Comparison of ENCODE assay signal across 7 mouse cellular contexts in the genomic region with DNA sequence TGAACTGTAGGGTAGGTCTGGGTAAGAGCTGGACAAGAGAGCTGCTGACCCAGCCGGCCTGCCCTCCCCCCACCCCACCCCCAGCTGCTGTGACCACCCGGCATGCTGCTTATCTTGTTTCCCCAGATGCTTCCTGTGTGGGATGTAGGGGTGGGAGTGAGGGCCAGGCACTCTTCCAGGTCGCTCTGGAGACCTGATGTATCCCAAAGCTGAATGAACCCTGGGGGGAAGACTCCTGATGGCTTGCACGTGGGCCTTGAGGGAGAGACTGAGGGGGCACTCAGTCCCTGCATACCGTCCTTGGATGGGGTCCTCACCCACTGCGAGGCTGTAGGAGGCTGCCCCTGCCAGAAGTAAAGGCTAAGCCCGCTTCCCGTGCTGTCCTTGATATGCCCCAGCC. TPM values are rescaled to one million over a fixed set of nuclear protein-coding genes. Genes with fewer than 3 reads are reported as not detected.
DNase-seq lines count a peak whose midpoint lies in the region; ATAC-seq and TF ChIP-seq lines count a peak whose summit lies in the region.

No protein-coding gene starts in this region.

- no peak for TF ChIP-seq CTCF in testis, adult 2 months (IDR thresholded peaks at IDR 0.05; ENCODE audit: control insufficient read depth, insufficient read depth, insufficient replicate concordance, low read depth, low read length)

- DNase-seq in 3T3-L1 (ENCODE audit: low read depth, low spot score), result peak; percentile 17
- peak; percentile 44 to 60 for DNase-seq in adrenal gland, postnatal 36 days
- peak; percentile 72 to 76 for DNase-seq in heart, postnatal 14 days
- peak; percentile 60 for DNase-seq in liver, embryonic 11.5 days (ENCODE audit: low spot score)
- no peak for DNase-seq in retina, embryonic 14.5 days (ENCODE audit: low spot score)
- DNase-seq in gastrocnemius, adult 18-20 months (ENCODE audit: low spot score), result no peak

- peak; percentile 52 for ATAC-seq in liver, embryonic 11.5 days (replicated peaks; ENCODE audit: low FRiP score)

- H3K9ac ChIP-seq in liver, embryonic 11.5 days (ENCODE audit: low read depth, low read length), result peak overlapping the region; percentile 61

- H3K4me1 ChIP-seq in liver, embryonic 11.5 days (replicated peaks; ENCODE audit: control insufficient read depth, insufficient read depth, low read length), result peaks cover 38% of the 10 kb centered on the region
- H3K4me1 ChIP-seq in testis, adult 2 months (ENCODE audit: control insufficient read depth, insufficient read depth, low read length), result peaks cover 12% of the 10 kb centered on the region

- H3K4me2 ChIP-seq in liver, embryonic 11.5 days, result peak overlapping the region; percentile 55

- intact Hi-C loops in heart, postnatal 14 days (cut with DNase I), result loop anchor here (2.0 to 5.0 kb wide), 3 partner anchors 36 to 223 kb away; a partner anchor contains a TSS

- H3K27me3 ChIP-seq in liver, embryonic 11.5 days (replicated peaks; ENCODE audit: control insufficient read depth, insufficient read depth, low read length), result no peaks in the 10 kb centered on the region
- no peaks in the 10 kb centered on the region for H3K27me3 ChIP-seq in testis, adult 2 months (ENCODE audit: control insufficient read depth, insufficient read depth, low read length)

- WGBS in liver, embryonic 11.5 days, result 4% methylated on average over 8 of the region's 8 CpGs

- no peak; the same call in 1 of the 2 replicates for TF ChIP-seq POLR2A in testis, adult 2 months (IDR thresholded peaks at IDR 0.05; ENCODE audit: control insufficient read depth, low read depth, low read length)

- no peaks in the 10 kb centered on the region for H3K9me3 ChIP-seq in liver, embryonic 11.5 days (ENCODE audit: control insufficient read depth, low read length)

- peak overlapping the region; percentile 92 for H3K27ac ChIP-seq in liver, embryonic 11.5 days (ENCODE audit: low read depth, low read length)
- H3K27ac ChIP-seq in testis, adult 2 months (ENCODE audit: control insufficient read depth, insufficient read depth, low read depth, low read length), result peak overlapping the region; percentile 47

- 0 out of 2 replicates have a peak overlapping the region, but pooled peaks have one; percentile 2 for H3K4me3 ChIP-seq in liver, embryonic 11.5 days (ENCODE audit: low read depth, low read length)
- peak overlapping the region; percentile 1 for H3K4me3 ChIP-seq in testis, adult 2 months (ENCODE audit: control insufficient read depth, low read depth, low read length)

- H3K36me3 ChIP-seq in liver, embryonic 11.5 days (ENCODE audit: control insufficient read depth, insufficient read depth, low read length), result no peaks in the 10 kb centered on the region
- H3K36me3 ChIP-seq in testis, adult 2 months (ENCODE audit: control insufficient read depth, insufficient read depth, low read length), result no peaks in the 10 kb centered on the region

RNA-seq across cellular contexts. Expression of a gene that starts 21.7 kb away (rescaled TPM):
- total RNA-seq in adrenal gland, postnatal 36 days (2021), result 100 to 1,000 TPM; 362 to 417 TPM
- 1,000 to 10,000 TPM; 1,406 to 1,431 TPM for total RNA-seq in heart, postnatal 14 days (2021)
- polyA plus RNA-seq in liver, embryonic 11.5 days (2014; fragmentation: Nextera tagmentation; extraction: Ambion mirVana), result 702 and 735 TPM in 2 replicates
- polyA plus RNA-seq in testis, adult 2 months (2012; rRNA removed), result 83.3 and 94.8 TPM in 2 replicates
- total RNA-seq in gastrocnemius, adult 18-20 months (2021), result 100 to 1,000 TPM; 702 to 761 TPM

RNA-seq across cellular contexts. Expression of a gene that starts 26.2 kb away (rescaled TPM):
- under 1 TPM in 1 of 2 experiments, not detected in 1; 0.23 TPM for total RNA-seq in adrenal gland, postnatal 36 days (2021)
- 1 to 10 TPM in 1 of 2 experiments, under 1 TPM in 1; 0.17 to 1.1 TPM for total RNA-seq in heart, postnatal 14 days (2021)
- polyA plus RNA-seq in liver, embryonic 11.5 days (2014; fragmentation: Nextera tagmentation; extraction: Ambion mirVana), result 0.06 and 0.40 TPM in 2 replicates
- polyA plus RNA-seq in testis, adult 2 months (2012; rRNA removed), result 48.9 and 54.7 TPM in 2 replicates
- total RNA-seq in gastrocnemius, adult 18-20 months (2021), result under 1 TPM in 1 of 2 experiments, not detected in 1; 0.59 TPM

RNA-seq across cellular contexts. Expression of a gene that starts 36.0 kb away (rescaled TPM):
- not detected for total RNA-seq in adrenal gland, postnatal 36 days (2021)
- total RNA-seq in heart, postnatal 14 days (2021), result under 1 TPM in 1 of 2 experiments, not detected in 1; 0.34 TPM
- not detected in 2 replicates for polyA plus RNA-seq in liver, embryonic 11.5 days (2014; fragmentation: Nextera tagmentation; extraction: Ambion mirVana)
- polyA plus RNA-seq in testis, adult 2 months (2012; rRNA removed), result not detected in 2 replicates
- total RNA-seq in gastrocnemius, adult 18-20 months (2021), result not detected

RNA-seq across cellular contexts. Expression of a gene that starts 37.2 kb away (rescaled TPM):
- total RNA-seq in adrenal gland, postnatal 36 days (2021), result 10 to 100 TPM; 13.8 to 18.8 TPM
- total RNA-seq in heart, postnatal 14 days (2021), result 10 to 100 TPM; 21.1 to 21.5 TPM
- 10.8 TPM in 2 replicates for polyA plus RNA-seq in liver, embryonic 11.5 days (2014; fragmentation: Nextera tagmentation; extraction: Ambion mirVana)
- 17.1 and 19.1 TPM in 2 replicates for polyA plus RNA-seq in testis, adult 2 months (2012; rRNA removed)
- total RNA-seq in gastrocnemius, adult 18-20 months (2021), result 1 to 10 TPM; 7.3 to 9.1 TPM

Comparison
In these comparisons a context has a peak if more than half of its experiments do, and no peak if none do; other contexts are left out.
1. DNase-seq: peak in 3T3-L1 (single experiment), adrenal gland, postnatal 36 days (2 of 2), heart, postnatal 14 days (2 of 2) and liver, embryonic 11.5 days (single experiment); none in retina, embryonic 14.5 days (single experiment) and gastrocnemius, adult 18-20 months (single experiment).